Mouse (Mus musculus): ENCODE results near the gene 1700014D04Rik. TPM values are rescaled to one million over a fixed set of nuclear protein-coding genes. Genes with fewer than 3 reads are reported as not detected.

The 1700014D04Rik gene
- total RNA-seq (2023; ENCODE audit: inconsistent age) = 0.70 TPM in 1 of 4 replicates, not detected in the others

DNA sequence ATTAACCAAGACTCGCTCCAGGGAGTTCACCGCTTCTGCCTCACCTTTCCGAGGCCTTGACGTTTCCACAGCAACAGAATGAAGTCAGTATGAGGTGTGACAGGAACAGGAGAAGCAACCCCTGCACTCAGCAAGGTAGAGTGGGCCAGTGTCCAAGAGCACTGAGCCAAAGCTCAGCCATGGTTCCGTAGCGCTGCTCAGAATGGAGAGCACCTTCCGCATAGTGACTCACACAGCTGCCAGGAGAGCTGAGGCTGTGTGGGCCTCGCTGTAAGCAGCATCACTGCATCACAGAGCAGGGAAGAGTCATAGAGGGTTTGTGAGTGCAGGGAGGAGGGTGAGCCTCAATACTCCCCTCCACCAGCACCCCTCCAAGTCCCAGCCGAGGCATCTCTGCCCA, at the start of gene 1700014D04Rik:
TSS of gene 1700014D04Rik (minus strand) at position 42 of the 400 bp plus-strand sequence.

DNA sequence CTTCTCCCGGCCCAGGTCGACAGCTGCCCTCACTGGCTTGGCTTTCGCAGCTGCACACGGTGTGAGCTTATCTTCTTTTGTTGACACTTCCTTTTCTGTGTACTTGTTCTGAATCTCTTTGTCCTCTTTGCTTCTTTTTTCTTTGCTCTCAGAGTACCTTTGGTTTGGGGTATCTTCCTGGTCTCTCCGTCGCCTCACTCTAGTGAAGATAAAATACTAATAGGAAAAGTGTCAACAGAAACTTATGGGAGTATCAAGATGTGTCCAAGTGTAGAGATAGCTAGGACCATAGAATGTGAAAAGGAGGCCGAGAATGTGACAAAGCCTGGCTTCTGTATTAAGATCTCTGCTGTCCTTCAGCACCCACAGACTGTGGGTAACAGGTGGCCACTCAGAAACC, 35.6 kb upstream of the 1700014D04Rik start, which contains the start of gene Gm49354:
TSS of gene Gm49354 (minus strand) at position 101 of the 400 bp plus-strand sequence.

DNA sequence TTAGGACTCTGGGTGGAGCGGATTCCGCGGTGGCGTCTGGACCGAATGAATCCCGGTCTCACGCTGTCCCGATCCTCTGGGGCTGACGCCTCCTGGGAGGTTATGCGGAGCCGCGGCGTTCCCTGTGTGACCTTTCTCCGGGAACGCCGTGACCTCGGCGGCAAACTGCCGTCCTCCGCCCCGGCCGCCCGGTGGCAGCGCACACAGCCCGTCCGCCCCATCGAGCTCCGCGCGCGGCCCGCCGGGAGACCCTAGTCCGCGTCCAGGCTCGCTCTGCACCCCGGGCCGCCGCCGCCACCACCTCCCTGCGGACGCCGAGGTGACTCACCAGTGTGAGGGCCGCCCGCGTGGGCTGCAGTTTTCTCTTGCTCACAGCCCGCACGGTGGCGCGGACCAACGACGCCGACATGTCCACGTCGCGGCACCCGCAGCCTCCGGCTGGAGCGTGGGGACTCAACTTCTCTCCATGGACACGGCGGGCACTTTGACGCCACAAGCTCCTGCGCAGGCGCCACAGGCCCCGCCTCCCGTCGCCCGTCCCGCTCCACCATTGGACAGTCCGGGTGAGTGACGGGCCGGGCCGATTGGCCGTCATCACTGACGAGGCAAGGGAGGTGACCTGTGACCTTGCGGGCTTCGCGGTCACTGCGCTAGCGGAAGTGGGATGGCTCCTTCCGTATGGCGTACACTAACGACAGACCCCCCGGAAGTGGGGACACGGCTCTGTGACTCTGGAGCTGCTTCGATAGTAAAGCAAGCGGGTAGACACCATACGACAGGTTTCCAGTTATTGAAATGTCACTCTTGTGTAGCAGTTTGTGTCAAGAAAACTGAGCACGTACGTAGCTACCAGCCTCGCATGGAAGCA, 23.0 kb upstream of the 1700014D04Rik start, which contains the start of gene Isca1:
TSS of gene Isca1 (minus strand) at position 515 of the 868 bp plus-strand sequence.

DNA sequence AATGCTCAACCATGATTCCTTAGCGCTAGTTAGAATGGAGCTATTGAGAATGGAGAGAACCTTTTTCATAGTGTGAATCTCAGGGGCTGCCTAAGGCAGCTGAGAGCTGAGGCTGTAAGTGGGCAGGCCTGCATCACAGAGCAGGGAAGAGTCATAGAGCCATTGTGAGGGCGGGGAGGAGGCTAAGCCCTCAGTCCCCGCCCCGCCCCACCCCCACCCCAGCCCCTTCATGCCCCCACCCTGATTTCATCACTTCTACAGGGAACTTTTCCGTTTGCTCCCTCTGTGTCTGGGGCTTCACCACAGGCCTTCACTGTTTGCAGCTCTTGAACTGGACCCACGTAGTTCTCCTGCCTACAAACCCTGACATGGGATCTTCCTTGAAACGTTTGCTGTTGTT, 14.9 kb downstream of the 1700014D04Rik start, which contains the start of gene Spata31d1d:
TSS of gene Spata31d1d (minus strand) at position 101 of the 400 bp plus-strand sequence.

DNA sequence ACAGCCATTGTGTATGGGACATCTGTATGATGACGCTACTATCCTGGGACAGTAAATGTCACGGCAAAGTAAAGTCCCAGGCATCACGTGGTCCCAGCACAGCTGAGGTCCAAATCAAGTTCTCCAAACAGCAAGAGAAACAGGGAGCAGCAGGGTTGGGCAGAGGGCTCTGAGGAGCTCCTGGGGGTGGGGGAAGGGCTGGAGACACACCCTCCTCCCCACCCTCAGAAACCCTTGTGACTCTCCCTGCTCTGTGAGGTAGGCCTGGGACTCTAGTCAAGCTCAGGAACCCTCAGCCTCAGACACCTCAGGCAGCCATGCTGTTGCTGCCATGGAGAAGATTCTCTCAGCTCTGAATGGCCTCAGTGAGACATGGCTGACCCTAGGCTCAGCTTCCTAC, 34.6 kb downstream of the 1700014D04Rik start, which contains the start of gene Spata31d1b:
TSS of gene Spata31d1b (plus strand) at position 301 of the 400 bp plus-strand sequence.

DNA sequence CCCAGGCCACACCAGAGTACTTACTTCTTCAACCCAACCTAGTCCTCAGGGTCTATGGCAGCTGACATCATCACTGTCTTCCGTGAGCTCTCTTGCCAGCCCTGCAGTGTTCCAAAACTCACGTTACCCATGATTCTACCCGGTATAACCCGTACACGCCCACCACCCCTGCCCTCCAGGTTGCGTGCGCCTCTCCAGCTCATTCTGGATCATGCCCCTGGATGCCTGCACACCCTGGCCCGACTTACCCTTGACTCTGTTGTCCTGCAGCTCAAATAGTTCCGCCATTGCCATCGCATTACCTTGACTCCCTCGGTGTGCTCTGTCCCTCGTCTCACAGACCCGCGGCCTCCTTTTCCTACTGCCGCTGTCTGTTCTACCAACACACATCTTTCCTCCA, 36.3 kb downstream of the 1700014D04Rik start, which contains the start of gene Spata31d1a:
TSS of gene Spata31d1a (minus strand) at position 101 of the 400 bp plus-strand sequence.

DNA sequence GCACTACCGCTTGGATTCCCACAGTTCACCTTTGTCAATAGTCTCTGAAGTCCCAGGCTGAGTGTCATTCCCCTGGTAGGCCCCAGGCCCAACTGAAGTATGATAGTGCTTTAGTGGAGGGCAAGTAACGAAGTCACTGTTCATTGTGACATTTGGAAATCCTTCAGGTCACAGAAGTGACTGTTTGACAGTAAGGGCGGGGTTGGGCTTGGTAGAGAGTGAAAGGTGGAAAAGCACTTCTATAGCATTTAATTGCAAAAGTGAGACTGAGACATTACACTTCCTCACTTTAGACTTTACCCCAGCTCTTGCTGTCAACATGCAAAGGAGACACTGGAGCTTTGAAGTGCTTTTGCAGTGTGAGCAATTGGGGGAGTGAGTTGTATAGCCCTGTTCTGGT, 52.5 kb downstream of the 1700014D04Rik start, which contains the start of gene 4921517D22Rik:
TSS of gene 4921517D22Rik (minus strand) at position 101 of the 400 bp plus-strand sequence.

Other genes with a start within 250 kb of the 1700014D04Rik start
- gene Agtpbp1, start 161.5 kb downstream of the 1700014D04Rik start, total RNA-seq (2023; ENCODE audit: inconsistent age) = 50.1 to 58.1 TPM (median 52.2 TPM) in 4 replicates
- 64.0 to 86.5 TPM (median 78.1 TPM) in 4 replicates for gene Naa35, start 161.5 kb downstream of the 1700014D04Rik start, total RNA-seq (2023; ENCODE audit: inconsistent age)
- gene Golm1, start 70.9 kb downstream of the 1700014D04Rik start, total RNA-seq (2023; ENCODE audit: inconsistent age) = 23.7 to 26.3 TPM (median 25.1 TPM) in 4 replicates
- not detected in 4 replicates for gene 4921517D22Rik, start 52.6 kb downstream of the 1700014D04Rik start, total RNA-seq (2023; ENCODE audit: inconsistent age)
- gene Spata31d1a, start 36.4 kb downstream of the 1700014D04Rik start, total RNA-seq (2023; ENCODE audit: inconsistent age) = not detected in 4 replicates
- not detected in 4 replicates for gene Spata31d1b, start 34.5 kb downstream of the 1700014D04Rik start, total RNA-seq (2023; ENCODE audit: inconsistent age)
- gene Spata31d1d, start 15.0 kb downstream of the 1700014D04Rik start, total RNA-seq (2023; ENCODE audit: inconsistent age) = not detected in 4 replicates
- 86.8 to 92.3 TPM (median 91.0 TPM) in 4 replicates for gene Isca1, start 23.1 kb upstream of the 1700014D04Rik start, total RNA-seq (2023; ENCODE audit: inconsistent age)
- gene Gm49354, start 35.5 kb upstream of the 1700014D04Rik start, total RNA-seq (2023; ENCODE audit: inconsistent age) = not detected in 4 replicates
- 234 to 279 TPM (median 245 TPM) in 4 replicates for gene Tut7, start 76.4 kb upstream of the 1700014D04Rik start, total RNA-seq (2023; ENCODE audit: inconsistent age)